Mouse (Mus musculus) liver, postnatal 0 days (tissue): ENCODE results near the gene Rab3c. TPM values are rescaled to one million over a fixed set of nuclear protein-coding genes. Genes with fewer than 3 reads are reported as not detected.

Source experiments
- ATAC-seq: fragments of 200-750 bp; cut with Nextera tagmentation; 2 replicates; pipeline ENCODE4 v1.8.0; 2017; ENCODE audit warnings: mild to moderate bottlenecking, moderate library complexity
- DNase-seq: peaks from one replicate; pipeline ENCODE4 v3.0.0-alpha.2; 2016
- H3K27ac ChIP-seq: fragments of 300-500 bp; sonication (generic); 2 replicates; pipeline ENCODE4 v1.5.1; 2014; ENCODE audit warnings: antibody characterized with exemption, moderate library complexity, mild to moderate bottlenecking, low read depth
- H3K27me3 ChIP-seq: fragments of 300-500 bp; sonication (generic); 2 replicates; pipeline ENCODE4 v1.6.1; 2014; ENCODE audit warnings: low read length, control low read depth, mixed read lengths; ENCODE audit not compliant: insufficient read depth
- H3K36me3 ChIP-seq: fragments of 300-500 bp; sonication (generic); replicated peaks from 2 replicates; pipeline ENCODE4 v1.6.1; 2014; ENCODE audit warnings: mild to moderate bottlenecking, control low read depth, low read length, moderate library complexity, mixed read lengths; ENCODE audit not compliant: insufficient read depth
- H3K4me1 ChIP-seq: fragments of 300-500 bp; sonication (generic); 2 replicates; pipeline ENCODE4 v1.6.1; 2014; ENCODE audit warnings: antibody characterized with exemption, mild to moderate bottlenecking, control low read depth; ENCODE audit not compliant: insufficient read depth
- H3K4me2 ChIP-seq: fragments of 300-500 bp; sonication (generic); 2 replicates; pipeline ENCODE4 v1.6.1; 2014; ENCODE audit warnings: low read depth, mild to moderate bottlenecking, low read length, moderate library complexity, mixed read lengths
- H3K4me3 ChIP-seq: fragments of 300-500 bp; sonication (generic); 2 replicates; pipeline ENCODE4 v1.5.1; 2014; ENCODE audit warnings: low read depth, low read length
- H3K9ac ChIP-seq: fragments of 300-500 bp; sonication (generic); replicated peaks from 2 replicates; pipeline ENCODE4 v1.6.1; 2014; ENCODE audit warnings: mild to moderate bottlenecking, moderate library complexity
- H3K9me3 ChIP-seq: fragments of 300-500 bp; sonication (generic); 2 replicates; pipeline ENCODE4 v1.6.1; 2016; ENCODE audit warnings: mild to moderate bottlenecking, control low read depth, low read length, mixed read lengths
- CTCF ChIP-seq: sonication (generic); IDR thresholded peaks from 2 replicates; pipeline ENCODE4 v1.5.1; 2016; ENCODE audit warnings: antibody characterized with exemption, low read depth
- EP300 ChIP-seq: IDR thresholded peaks from 2 replicates; pipeline ENCODE4 v1.6.1; 2016; ENCODE audit warnings: antibody characterized with exemption, low read depth, mild to moderate bottlenecking
- WGBS: fragments of 180-500 bp; shearing (Covaris S2); extraction: QIAGEN DNeasy Blood & Tissue Kit; methylation state at CpG from one replicate; pipeline ENCODE4 v1.1.7; 2014; ENCODE audit not compliant: insufficient replicate concordance; 5-methylcytosine and 5-hydroxymethylcytosine counted together
- polyA plus RNA-seq: library from polyadenylated mRNA; unstranded; fragments of >200 nt; fragmentation: Nextera tagmentation; extraction: Ambion mirVana; gene quantifications from 2 replicates; pipeline ENCODE4 v1.2.1, GENCODE M21; 2015

Rab3c gene
- not detected in 2 replicates for polyA plus RNA-seq

DNA sequence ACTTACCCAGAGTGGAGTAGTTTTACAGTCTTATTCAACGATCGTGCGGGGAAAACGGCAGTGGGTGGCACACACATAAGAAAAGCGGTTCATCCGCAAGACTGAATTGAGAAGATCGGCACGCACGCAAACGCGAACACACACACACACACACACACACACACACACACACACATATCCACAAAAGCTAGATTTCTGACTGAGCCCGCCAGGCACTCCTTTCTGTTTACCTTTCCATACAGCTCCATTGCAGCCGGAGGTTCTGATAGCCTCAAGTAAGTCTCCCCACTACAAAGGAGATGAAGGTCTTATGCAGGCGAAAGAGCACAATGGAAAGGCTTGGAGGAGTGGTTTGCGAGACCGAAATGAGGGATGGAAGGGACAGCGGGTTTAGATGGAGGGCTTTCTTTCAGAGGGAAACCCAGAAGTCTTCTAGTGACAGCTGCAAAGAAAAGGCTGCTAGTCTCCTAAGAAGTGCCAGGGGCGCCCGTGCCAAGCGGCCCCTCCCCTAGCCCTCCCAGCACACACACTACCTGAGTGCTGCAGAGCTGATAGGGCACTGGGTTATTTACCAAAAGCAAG, at the start of gene Rab3c:
Rab3c (minus strand) TSS at position 434 of the 582 bp plus-strand sequence.
- no peak within 1 kb of the TSS for H3K9ac ChIP-seq
- H3K9me3 ChIP-seq = peaks cover 3% of the 10 kb centered on the region
- ATAC-seq (no peak), DNase-seq (no peak)
- H3K27me3 ChIP-seq = peaks cover 10% of the 10 kb centered on the region; the same call in 1 of the 2 replicates
- H3K4me1 ChIP-seq = peaks cover 10% of the 10 kb centered on the region
- peak within 1 kb of the TSS; percentile 68 for H3K4me2 ChIP-seq
- TF ChIP-seq CTCF (no peak), EP300 (no peak)
- no peak within 1 kb of the TSS for H3K27ac ChIP-seq
- H3K36me3 ChIP-seq = no peaks in the 10 kb centered on the region
- H3K4me3 ChIP-seq = peak within 1 kb of the TSS; percentile 25
- WGBS = 3% methylated on average over 20 of the region's 20 CpGs

- Histone ChIP-seq H3K9me3 (no peaks in the 10 kb centered on the region), H3K9ac (no peak overlapping the region), H3K4me3 (no peak overlapping the region), H3K4me1 (no peaks in the 10 kb centered on the region), H3K4me2 (no peak overlapping the region), H3K27me3 (no peaks in the 10 kb centered on the region), H3K36me3 (no peaks in the 10 kb centered on the region), H3K27ac (no peak overlapping the region)
- WGBS = 46% methylated on average over 4 of the region's 4 CpGs
- no peak for ATAC-seq
- DNase-seq = no peak
- TF ChIP-seq EP300 (no peak), CTCF (peak; percentile 24; the same call in 1 of the 2 replicates)
Measured at GRCm38 (mm10) chr13:110318746-110319145, 38.0 kb upstream of the Rab3c start.

DNA sequence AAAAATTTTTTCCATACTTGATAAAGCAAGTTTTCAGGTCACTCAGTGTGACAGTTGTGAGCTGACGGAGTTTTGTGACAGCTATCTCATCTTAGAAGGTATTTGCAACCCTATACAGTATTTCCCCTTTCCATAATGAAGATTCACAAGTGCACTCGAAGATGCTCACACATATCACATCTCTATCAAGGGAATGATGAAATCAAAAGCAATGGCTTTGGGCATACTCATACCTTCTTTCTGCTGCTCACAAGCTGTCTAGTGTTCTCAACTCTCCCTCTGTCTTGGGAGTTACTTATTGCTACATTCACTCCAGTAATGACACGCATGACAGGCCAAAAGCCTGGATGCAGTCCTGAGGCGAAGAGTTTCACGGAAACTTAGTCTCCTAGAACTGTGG, 26.4 kb upstream of the Rab3c start:
- DNase-seq (no peak), ATAC-seq (no peak)
- no peaks in the 10 kb centered on the region for H3K36me3 ChIP-seq
- no peak overlapping the region for H3K27ac ChIP-seq
- H3K4me1 ChIP-seq = no peaks in the 10 kb centered on the region
- 74% methylated on average over 5 of the region's 5 CpGs for WGBS
- H3K9me3 ChIP-seq = no peaks in the 10 kb centered on the region
- H3K27me3 ChIP-seq = no peaks in the 10 kb centered on the region
- TF ChIP-seq EP300 = no peak
- no peak for TF ChIP-seq CTCF
- no peak overlapping the region for H3K9ac ChIP-seq
- no peak overlapping the region for H3K4me2 ChIP-seq
- no peak overlapping the region for H3K4me3 ChIP-seq

- ATAC-seq = no peak
Measured at GRCm38 (mm10) chr13:110297112-110297511, 16.3 kb upstream of the Rab3c start.

GRCm38 (mm10) chr13:110288499-110288898, 7.7 kb upstream of the Rab3c start:
- Histone ChIP-seq H3K4me1 (no peaks in the 10 kb centered on the region), H3K4me3 (no peak overlapping the region), H3K36me3 (no peaks in the 10 kb centered on the region), H3K9ac (no peak overlapping the region), H3K27ac (no peak overlapping the region), H3K4me2 (no peak overlapping the region), H3K27me3 (no peaks in the 10 kb centered on the region), H3K9me3 (no peaks in the 10 kb centered on the region)
- ATAC-seq (peak; percentile 74), DNase-seq (no peak)
- 43% methylated on average over 3 of the region's 3 CpGs for WGBS
- 0 out of 2 replicates have a peak, but pooled peaks have one; percentile 35 for TF ChIP-seq EP300
- TF ChIP-seq CTCF = no peak

More at GRCm38 (mm10) chr13:110297112-110297511, 16.3 kb upstream of the Rab3c start:
- Histone ChIP-seq H3K4me2 (no peak overlapping the region), H3K9ac (no peak overlapping the region), H3K27ac (no peak overlapping the region), H3K36me3 (no peaks in the 10 kb centered on the region), H3K4me1 (no peaks in the 10 kb centered on the region), H3K27me3 (no peaks in the 10 kb centered on the region), H3K9me3 (no peaks in the 10 kb centered on the region), H3K4me3 (no peak overlapping the region)
- no peak for TF ChIP-seq EP300
- DNase-seq = no peak
- WGBS = 35% methylated on average over 4 of the region's 4 CpGs

- Histone ChIP-seq H3K4me3 (no peak overlapping the region), H3K4me2 (no peak overlapping the region), H3K36me3 (no peaks in the 10 kb centered on the region), H3K9me3 (peaks cover 3% of the 10 kb centered on the region), H3K27ac (no peak overlapping the region), H3K4me1 (peaks cover 10% of the 10 kb centered on the region), H3K9ac (no peak overlapping the region), H3K27me3 (peaks cover 10% of the 10 kb centered on the region; the same call in 1 of the 2 replicates)
- ATAC-seq (no peak), DNase-seq (no peak)
- TF ChIP-seq CTCF = no peak
- TF ChIP-seq EP300 = no peak
- WGBS = 67% methylated on average over 4 of the region's 4 CpGs
Measured at GRCm38 (mm10) chr13:110283781-110284180, 3.0 kb upstream of the Rab3c start.
